Mouse (Mus musculus) MEL (cell line): ENCODE measurements around the gene Cend1. TPM values are rescaled to one million over a fixed set of nuclear protein-coding genes. Genes with fewer than 3 reads are reported as not detected.

Experiments used
- DNase-seq: peaks from one replicate; pipeline ENCODE4 v3.0.0; 2011; ENCODE audit warnings: low read depth, low spot score
- H3K27ac ChIP-seq: 2 replicates; pipeline ENCODE4 v1.5.1; 2012; ENCODE audit warnings: low read depth, mild to moderate bottlenecking, control low read depth, low read length, moderate library complexity; ENCODE audit not compliant: control insufficient read depth
- H3K27me3 ChIP-seq, 2 experiments: fragments of 150-350 bp in 1 of 2; sonication (generic) in 1 of 2; 2 replicates each; pipeline ENCODE4 v1.6.1; 2012; ENCODE audit warnings: low read length in 2 of 2, mild to moderate bottlenecking in 2 of 2, improper control_type of control experiment in 1 of 2, moderate library complexity in 1 of 2; ENCODE audit not compliant: insufficient read depth in 2 of 2, control insufficient read depth in 1 of 2
- H3K36me3 ChIP-seq, 2 experiments: 2 replicates each; pipeline ENCODE4 v1.6.1; 2012 to 2014; ENCODE audit warnings: low read length in 2 of 2, improper control_type of control experiment in 1 of 2, inconsistent platforms in 1 of 2, mild to moderate bottlenecking in 1 of 2; ENCODE audit not compliant: insufficient read depth in 2 of 2, control insufficient read depth in 1 of 2
- H3K4me1 ChIP-seq, 2 experiments: fragments of 150-350 bp in 1 of 2; sonication (generic) in 1 of 2; 2 replicates each; pipeline ENCODE4 v1.6.1; 2012; ENCODE audit warnings: low read length in 2 of 2, improper control_type of control experiment in 1 of 2, mild to moderate bottlenecking in 1 of 2; ENCODE audit not compliant: insufficient read depth in 2 of 2, control insufficient read depth in 1 of 2
- H3K4me3 ChIP-seq, 2 experiments: fragments of 150-350 bp in 1 of 2; sonication (generic) in 1 of 2; 2 replicates each; pipeline ENCODE4 v1.5.1; 2012; ENCODE audit warnings: low read depth in 2 of 2, low read length in 2 of 2, mild to moderate bottlenecking in 2 of 2, moderate library complexity in 2 of 2, control low read depth in 1 of 2, improper control_type of control experiment in 1 of 2; ENCODE audit not compliant: control insufficient read depth in 1 of 2, insufficient read depth in 1 of 2
- H3K79me2 ChIP-seq: 2 replicates; pipeline ENCODE4 v1.6.1; 2012; ENCODE audit warnings: mild to moderate bottlenecking, low read length, moderate library complexity; ENCODE audit not compliant: control insufficient read depth, poor library complexity, insufficient read depth
- H3K9ac ChIP-seq: 2 replicates; pipeline ENCODE4 v1.6.1; 2012; ENCODE audit warnings: low read depth, mild to moderate bottlenecking, control low read depth, low read length, moderate library complexity; ENCODE audit not compliant: control insufficient read depth, poor library complexity, severe bottlenecking
- H3K9me3 ChIP-seq: fragments of 150-350 bp; sonication (generic); replicated peaks from 2 replicates; pipeline ENCODE4 v1.6.1; 2012; ENCODE audit warnings: mild to moderate bottlenecking, low read length, improper control_type of control experiment, moderate library complexity; ENCODE audit not compliant: insufficient read depth
- CHD1 ChIP-seq: IDR thresholded peaks from 2 replicates; pipeline ENCODE4 v1.6.1; 2012; ENCODE audit warnings: low read depth, mild to moderate bottlenecking, inconsistent platforms, low read length, improper control_type of control experiment
- CHD2 ChIP-seq: IDR thresholded peaks from 2 replicates; pipeline ENCODE4 v1.6.1; 2011; ENCODE audit warnings: low read length, improper control_type of control experiment
- CTCF ChIP-seq, 3 experiments: IDR thresholded peaks in 2 of 3; conservative IDR thresholded peaks in 1 of 3; 2 replicates each; pipeline ENCODE4 v1.5.1; 2011 to 2012; ENCODE audit warnings: low read length in 3 of 3, low read depth in 2 of 3, mild to moderate bottlenecking in 2 of 3, improper control_type of control experiment in 1 of 3, inconsistent platforms in 1 of 3, mixed read lengths in 1 of 3, moderate library complexity in 1 of 3; ENCODE audit not compliant: control insufficient read depth in 1 of 3, insufficient read depth in 1 of 3, poor library complexity in 1 of 3, severe bottlenecking in 1 of 3
- E2F4 ChIP-seq: IDR thresholded peaks from 2 replicates; pipeline ENCODE4 v1.6.1; 2011; ENCODE audit warnings: low read depth, low read length, improper control_type of control experiment, borderline replicate concordance
- EP300 ChIP-seq, 2 experiments: IDR thresholded peaks; 2 replicates each; pipeline ENCODE4 v1.6.1; 2011; ENCODE audit warnings: improper control_type of control experiment in 2 of 2, low read length in 2 of 2, low read depth in 1 of 2, mild to moderate bottlenecking in 1 of 2
- GABPA ChIP-seq: IDR thresholded peaks from 2 replicates; pipeline ENCODE4 v1.6.1; 2012; ENCODE audit warnings: low read depth, mild to moderate bottlenecking, inconsistent platforms, low read length, improper control_type of control experiment, moderate library complexity
- HCFC1 ChIP-seq: IDR thresholded peaks from 2 replicates; pipeline ENCODE4 v1.6.1; 2012; ENCODE audit warnings: low read depth, mild to moderate bottlenecking, inconsistent platforms, low read length, improper control_type of control experiment, moderate library complexity
- JUND ChIP-seq: IDR thresholded peaks from 2 replicates; pipeline ENCODE4 v1.6.1; 2011; ENCODE audit warnings: low read depth, mild to moderate bottlenecking, improper control_type of control experiment, low read length
- KAT2A ChIP-seq: conservative IDR thresholded peaks from 2 replicates; pipeline ENCODE4 v1.6.1; 2012; ENCODE audit warnings: low read depth, low read length, improper control_type of control experiment, inconsistent platforms
- MAFK ChIP-seq: IDR thresholded peaks from 2 replicates; pipeline ENCODE4 v1.6.1; 2011; ENCODE audit warnings: low read depth, mild to moderate bottlenecking, low read length, improper control_type of control experiment, borderline replicate concordance
- MAX ChIP-seq: IDR thresholded peaks from 2 replicates; pipeline ENCODE4 v1.6.1; 2011; ENCODE audit warnings: low read length, improper control_type of control experiment
- MAZ ChIP-seq: IDR thresholded peaks from 2 replicates; pipeline ENCODE4 v1.6.1; 2012; ENCODE audit warnings: low read depth, mild to moderate bottlenecking, inconsistent platforms, low read length, improper control_type of control experiment
- MEF2A ChIP-seq: IDR thresholded peaks from 2 replicates; pipeline ENCODE4 v1.6.1; 2014; ENCODE audit warnings: low read depth, mild to moderate bottlenecking, inconsistent platforms, low read length, improper control_type of control experiment; ENCODE audit not compliant: poor library complexity, insufficient replicate concordance, severe bottlenecking; ENCODE audit errors: extremely low read depth
- MYB ChIP-seq: IDR thresholded peaks from 2 replicates; pipeline ENCODE4 v1.6.1; 2011; ENCODE audit warnings: mild to moderate bottlenecking, low read depth, low read length, improper control_type of control experiment
- MYC ChIP-seq: IDR thresholded peaks from 2 replicates; pipeline ENCODE4 v1.6.1; 2011; ENCODE audit warnings: low read depth, mild to moderate bottlenecking, low read length, improper control_type of control experiment, moderate library complexity
- NELFE ChIP-seq: IDR thresholded peaks from 2 replicates; pipeline ENCODE4 v1.6.1; 2011; ENCODE audit warnings: low read depth, low read length, improper control_type of control experiment
- NRF1 ChIP-seq: IDR thresholded peaks from 2 replicates; pipeline ENCODE4 v1.6.1; 2014; ENCODE audit warnings: low read depth, mild to moderate bottlenecking, inconsistent platforms, low read length, improper control_type of control experiment, moderate library complexity; ENCODE audit not compliant: poor library complexity, insufficient read depth, severe bottlenecking
- POLR2A ChIP-seq, 2 experiments: IDR thresholded peaks; 2 replicates each; pipeline ENCODE4 v1.6.1; 2011 to 2012; ENCODE audit warnings: low read length in 2 of 2, mild to moderate bottlenecking in 2 of 2, control low read depth in 1 of 2, improper control_type of control experiment in 1 of 2, low read depth in 1 of 2, moderate library complexity in 1 of 2; ENCODE audit not compliant: control insufficient read depth in 1 of 2, insufficient read depth in 1 of 2, poor library complexity in 1 of 2
- POLR2AphosphoS2 ChIP-seq: IDR thresholded peaks from 2 replicates; pipeline ENCODE4 v1.6.1; 2011; ENCODE audit warnings: low read length, improper control_type of control experiment
- POLR2AphosphoS5 ChIP-seq: IDR thresholded peaks from 2 replicates; pipeline ENCODE4 v1.6.1; 2012; ENCODE audit warnings: low read depth, borderline replicate concordance, mild to moderate bottlenecking, inconsistent platforms, low read length, moderate library complexity, mixed read lengths
- RAD21 ChIP-seq: IDR thresholded peaks from 2 replicates; pipeline ENCODE4 v1.6.1; 2011; ENCODE audit warnings: mild to moderate bottlenecking, low read depth, low read length, improper control_type of control experiment
- RCOR1 ChIP-seq: IDR thresholded peaks from 2 replicates; pipeline ENCODE4 v1.6.1; 2012; ENCODE audit warnings: low read depth, mild to moderate bottlenecking, inconsistent platforms, low read length, improper control_type of control experiment
- SIN3A ChIP-seq: IDR thresholded peaks from 2 replicates; pipeline ENCODE4 v1.6.1; 2012; ENCODE audit warnings: low read length, improper control_type of control experiment, inconsistent platforms
- SMC3 ChIP-seq: IDR thresholded peaks from 2 replicates; pipeline ENCODE4 v1.6.1; 2011; ENCODE audit warnings: low read depth, low read length, improper control_type of control experiment
- TCF12 ChIP-seq: IDR thresholded peaks from 2 replicates; pipeline ENCODE4 v1.6.1; 2014; ENCODE audit warnings: low read depth, mild to moderate bottlenecking, inconsistent platforms, low read length, improper control_type of control experiment, moderate library complexity
- USF2 ChIP-seq, 2 experiments: IDR thresholded peaks; 2 replicates each; pipeline ENCODE4 v1.6.1; 2011 to 2012; ENCODE audit warnings: improper control_type of control experiment in 2 of 2, low read length in 2 of 2, borderline replicate concordance in 1 of 2, inconsistent platforms in 1 of 2, low read depth in 1 of 2, mild to moderate bottlenecking in 1 of 2; ENCODE audit not compliant: insufficient read depth in 1 of 2
- ZC3H11A ChIP-seq: IDR thresholded peaks from 2 replicates; pipeline ENCODE4 v1.6.1; 2012; ENCODE audit warnings: low read depth, mild to moderate bottlenecking, inconsistent platforms, low read length, improper control_type of control experiment
- ZMIZ1 ChIP-seq: IDR thresholded peaks from 2 replicates; pipeline ENCODE4 v1.6.1; 2012; ENCODE audit warnings: low read depth, mild to moderate bottlenecking, inconsistent platforms, low read length, improper control_type of control experiment, moderate library complexity
- ZNF384 ChIP-seq: IDR thresholded peaks from 2 replicates; pipeline ENCODE4 v1.6.1; 2012; ENCODE audit warnings: low read depth, mild to moderate bottlenecking, inconsistent platforms, low read length, improper control_type of control experiment
- polyA plus RNA-seq, 2 experiments: library from polyadenylated mRNA; stranded (reverse) in 1 of 2; unstranded in 1 of 2; fragments of >175 nt in 1 of 2; fragments of >200 nt in 1 of 2; gene quantifications; 2 replicates each; pipeline versions ENCODE4 v1.2.1 to v1.2.4; 2012; ENCODE audit warnings: low replicate concordance in 2 of 2, low read depth in 1 of 2; ENCODE audit not compliant: insufficient read length in 2 of 2, insufficient read depth in 1 of 2, missing spikeins in 1 of 2
- total RNA-seq: library from RNA; depleted of rRNA; stranded (reverse); fragments of 300-350 nt; gene quantifications from 2 replicates; pipeline ENCODE4 v1.2.3, GENCODE M21; 2012

Gene Cend1
- total and polyA plus RNA-seq, 3 experiments = not detected

- TF ChIP-seq KAT2A = no peak
- TF ChIP-seq SIN3A = peak; percentile 89
- no peak for TF ChIP-seq E2F4
- no peak for TF ChIP-seq CHD2
Observed at GRCm38 (mm10) chr7:141391625-141392551, 37.4 kb downstream of the Cend1 start, which contains the start of gene Taldo1 (continued).

GRCm38 (mm10) chr7:141390326-141391259, 38.7 kb downstream of the Cend1 start:
- Histone ChIP-seq H3K4me3 (peak overlapping the region; percentile 41 to 51), H3K27me3 (no peaks in the 10 kb centered on the region), H3K27ac (peak overlapping the region; percentile 94), H3K9ac (peak overlapping the region; percentile 70), H3K36me3 (peaks cover 3 to 51% of the 10 kb centered on the region in 2 experiments; a peak in 3 of 4 replicates), H3K79me2 (peaks cover 20% of the 10 kb centered on the region), H3K9me3 (no peaks in the 10 kb centered on the region), H3K4me1 (peaks cover 15 to 39% of the 10 kb centered on the region in 2 experiments)
- peak; percentile 55 for DNase-seq
- TF ChIP-seq MAZ = 0 out of 2 replicates have a peak, but pooled peaks have one; percentile 10
- TF ChIP-seq EP300 (IDR thresholded peaks at IDR 0.05; ENCODE audit: low read depth in 1 of 2, low read length in 2 of 2) = peak; percentile 25 to 72; a peak in 3 of 4 replicates
- peak; percentile 86 for TF ChIP-seq ZNF384
- TF ChIP-seq ZMIZ1 = peak; percentile 65
- no peak for TF ChIP-seq POLR2AphosphoS2
- TF ChIP-seq CHD1 = peak; percentile 51
- TF ChIP-seq RCOR1 = 0 out of 2 replicates have a peak, but pooled peaks have one; percentile 40
- no peak for TF ChIP-seq GABPA
- TF ChIP-seq ZC3H11A = no peak
- no peak for TF ChIP-seq CHD2
- TF ChIP-seq MYC = no peak
- peak; percentile 25; the same call in 1 of the 2 replicates for TF ChIP-seq NELFE
- TF ChIP-seq RAD21 = no peak
- TF ChIP-seq E2F4 = no peak
- peak; percentile 60; the same call in 1 of the 2 replicates for TF ChIP-seq MYB
- 0 out of 2 replicates have a peak, but pooled peaks have one; percentile 2 for TF ChIP-seq TCF12
- TF ChIP-seq POLR2AphosphoS5 = no peak
- no peak for TF ChIP-seq JUND
- no peak for TF ChIP-seq MEF2A
- no peak for TF ChIP-seq USF2 (IDR thresholded peaks at IDR 0.05; ENCODE audit: borderline replicate concordance in 1 of 2, insufficient read depth in 1 of 2, low read depth in 1 of 2, low read length in 2 of 2)
- no peak for TF ChIP-seq CTCF (IDR thresholded peaks at IDR 0.05 in 2 of 3, conservative IDR thresholded peaks at IDR 0.05 in 1 of 3; ENCODE audit: control insufficient read depth in 1 of 3, insufficient read depth in 1 of 3, low read depth in 2 of 3, low read length in 3 of 3, poor library complexity in 1 of 3, severe bottlenecking in 1 of 3)
- TF ChIP-seq MAX = no peak; the same call in 1 of the 2 replicates
- no peak for TF ChIP-seq MAFK
- peak; percentile 19 to 46; a peak in 2 of 4 replicates for TF ChIP-seq POLR2A (IDR thresholded peaks at IDR 0.05; ENCODE audit: control insufficient read depth in 1 of 2, insufficient read depth in 1 of 2, low read depth in 1 of 2, low read length in 2 of 2, poor library complexity in 1 of 2)
- TF ChIP-seq SIN3A = no peak; the same call in none of the 2 replicates
- no peak for TF ChIP-seq SMC3
- TF ChIP-seq HCFC1 = no peak
- no peak for TF ChIP-seq NRF1
